In genomic region chr2:93331121-93331520, GRCm38 (mm10) we compare ENCODE assay signal across 10 mouse cellular contexts. TPM values are rescaled to one million over a fixed set of nuclear protein-coding genes. Genes with fewer than 3 reads are reported as not detected.
DNase-seq lines count a peak whose midpoint lies in the region; ATAC-seq and TF ChIP-seq lines count a peak whose summit lies in the region.
"Had no signal": no experiment of that assay in that cellular context is flagged by ENCODE, and none has a peak within 500 bp of the region (broad histone marks: within the 10 kb centered on the region; RNA-seq: fewer than 3 reads in every experiment).

No protein-coding gene starts in this region.

- peak overlapping the region; percentile 91 for H3K9ac ChIP-seq in heart, embryonic 13.5 days
- H3K9ac ChIP-seq in lung, embryonic 14.5 days, result no peak overlapping the region
- H3K9ac ChIP-seq in forebrain, postnatal 0 days, result 0 out of 2 replicates have a peak overlapping the region, but pooled peaks have one; percentile 10
- no peak overlapping the region for H3K9ac ChIP-seq in midbrain, embryonic 14.5 days (replicated peaks; ENCODE audit: low read length)
- H3K9ac ChIP-seq: liver, embryonic 14.5 days had no signal

- H3K27ac ChIP-seq in heart, embryonic 13.5 days (replicated peaks), result peak overlapping the region; percentile 28; the same call in 1 of the 2 replicates
- H3K27ac ChIP-seq in lung, embryonic 14.5 days (ENCODE audit: low read depth), result no peak overlapping the region
- H3K27ac ChIP-seq in forebrain, postnatal 0 days (ENCODE audit: low read depth, low read length), result peak overlapping the region; percentile 15; the same call in 1 of the 2 replicates
- no peak overlapping the region for H3K27ac ChIP-seq in midbrain, embryonic 14.5 days (replicated peaks; ENCODE audit: low read depth, low read length)
- H3K27ac ChIP-seq: liver, embryonic 14.5 days had no signal

- H3K9me3 ChIP-seq in heart, embryonic 13.5 days, result no peaks in the 10 kb centered on the region
- H3K9me3 ChIP-seq in lung, embryonic 14.5 days (ENCODE audit: low read depth, low read length), result no peaks in the 10 kb centered on the region
- H3K9me3 ChIP-seq in forebrain, postnatal 0 days (ENCODE audit: low read length), result no peaks in the 10 kb centered on the region
- H3K9me3 ChIP-seq in midbrain, embryonic 14.5 days (ENCODE audit: control insufficient read depth, low read length), result no peaks in the 10 kb centered on the region

- peak overlapping the region; percentile 95 for H3K4me2 ChIP-seq in heart, embryonic 13.5 days
- H3K4me2 ChIP-seq in lung, embryonic 14.5 days, result peak overlapping the region; percentile 98
- no peak overlapping the region for H3K4me2 ChIP-seq in forebrain, postnatal 0 days (ENCODE audit: low read depth)
- H3K4me2 ChIP-seq in midbrain, embryonic 14.5 days (ENCODE audit: low read length), result peak overlapping the region; percentile 99; the same call in 1 of the 2 replicates

- no peak for ATAC-seq in heart, embryonic 13.5 days (ENCODE audit: extremely low read depth, insufficient number of reproducible peaks, low FRiP score, low TSS enrichment)
- ATAC-seq in lung, embryonic 14.5 days (ENCODE audit: insufficient read depth), result no peak
- ATAC-seq in forebrain, postnatal 0 days, result no peak
- no peak for ATAC-seq in midbrain, embryonic 14.5 days (ENCODE audit: low FRiP score, low TSS enrichment)

- H3K36me3 ChIP-seq in heart, embryonic 13.5 days, result 0 out of 2 replicates have a peak, but pooled peaks cover 3% of the 10 kb centered on the region
- no peaks in the 10 kb centered on the region for H3K36me3 ChIP-seq in lung, embryonic 14.5 days (ENCODE audit: insufficient read depth)
- no peaks in the 10 kb centered on the region for H3K36me3 ChIP-seq in forebrain, postnatal 0 days (ENCODE audit: insufficient read depth)
- no peaks in the 10 kb centered on the region for H3K36me3 ChIP-seq in midbrain, embryonic 14.5 days (ENCODE audit: control insufficient read depth, insufficient read depth, low read length)

- peaks cover 81% of the 10 kb centered on the region for H3K4me1 ChIP-seq in heart, embryonic 13.5 days
- H3K4me1 ChIP-seq in lung, embryonic 14.5 days (ENCODE audit: insufficient read depth), result peaks cover 14% of the 10 kb centered on the region
- H3K4me1 ChIP-seq in forebrain, postnatal 0 days (ENCODE audit: insufficient read depth), result peaks cover 9% of the 10 kb centered on the region
- peaks cover 34% of the 10 kb centered on the region for H3K4me1 ChIP-seq in midbrain, embryonic 14.5 days (ENCODE audit: control insufficient read depth, insufficient read depth, low read length)

- DNase-seq in heart, adult 8-10 months (ENCODE audit: low spot score), result no peak
- no peak for DNase-seq in lung, embryonic 14.5 days
- no peak for DNase-seq in lung, postnatal 36 days
- peak; percentile 54 for DNase-seq in forebrain, postnatal 0 days
- DNase-seq in midbrain, embryonic 14.5 days, result no peak
- DNase-seq in spleen, postnatal 4 days (ENCODE audit: low spot score in 2 of 2), result no peak
- no peak for DNase-seq in frontal cortex, postnatal 36 days (ENCODE audit: low spot score in 2 of 2)
- DNase-seq: adrenal gland, postnatal 10 days had no signal

- H3K4me3 ChIP-seq in heart, embryonic 13.5 days, result peak overlapping the region; percentile 81
- H3K4me3 ChIP-seq in lung, embryonic 14.5 days (ENCODE audit: low read depth, low read length), result no peak overlapping the region
- H3K4me3 ChIP-seq in forebrain, postnatal 0 days (ENCODE audit: low read depth, low read length), result no peak overlapping the region
- no peak overlapping the region for H3K4me3 ChIP-seq in midbrain, embryonic 14.5 days (replicated peaks; ENCODE audit: low read depth, low read length)

- no peaks in the 10 kb centered on the region for H3K27me3 ChIP-seq in heart, embryonic 13.5 days (replicated peaks)
- H3K27me3 ChIP-seq in lung, embryonic 14.5 days (ENCODE audit: insufficient read depth, low read length), result no peaks in the 10 kb centered on the region
- no peaks in the 10 kb centered on the region for H3K27me3 ChIP-seq in forebrain, postnatal 0 days (ENCODE audit: insufficient read depth, low read length)
- H3K27me3 ChIP-seq in midbrain, embryonic 14.5 days (ENCODE audit: control insufficient read depth, insufficient read depth, low read length), result no peaks in the 10 kb centered on the region

- no peak for TF ChIP-seq CTCF in lung, embryonic 14.5 days (IDR thresholded peaks at IDR 0.05; ENCODE audit: low read depth)
- peak; percentile 23; the same call in 1 of the 2 replicates for TF ChIP-seq CTCF in forebrain, postnatal 0 days (IDR thresholded peaks at IDR 0.05; ENCODE audit: low read depth)

- 73% methylated on average over 6 of the region's 6 CpGs for WGBS in heart, embryonic 13.5 days
- WGBS in lung, embryonic 14.5 days, result 76% methylated on average over 6 of the region's 6 CpGs
- WGBS in forebrain, postnatal 0 days, result 66% methylated on average over 6 of the region's 6 CpGs
- 85% methylated on average over 6 of the region's 6 CpGs for WGBS in midbrain, embryonic 14.5 days

RNA-seq across cellular contexts. Expression of gene Tspan18, which starts 3.2 kb away (rescaled TPM):
- polyA plus RNA-seq in heart, embryonic 13.5 days (2015; fragmentation: Nextera tagmentation; extraction: Ambion mirVana), result 41.7 and 43.2 TPM in 2 replicates
- total RNA-seq in heart, adult 8-10 months (2022), result 1 to 10 TPM; 7.3 to 9.9 (median 9.0) TPM
- polyA plus RNA-seq in lung, embryonic 14.5 days (2014; fragmentation: Nextera tagmentation; extraction: Ambion mirVana), result 36.8 and 39.9 TPM in 2 replicates
- total RNA-seq in forebrain, postnatal 0 days (2014; rRNA removed), result 14.8 and 23.1 TPM in 2 replicates
- 14.4 and 18.1 TPM in 2 replicates for polyA plus RNA-seq in forebrain, postnatal 0 days (2015; fragmentation: Nextera tagmentation; extraction: Ambion mirVana)
- polyA plus RNA-seq in midbrain, embryonic 14.5 days (2014; fragmentation: Nextera tagmentation; extraction: Ambion mirVana), result 21.2 and 27.8 TPM in 2 replicates

Comparison
In these comparisons a context has a peak if more than half of its experiments do, and no peak if none do; other contexts are left out.
1. H3K27ac ChIP-seq: peak in heart, embryonic 13.5 days (single experiment) and forebrain, postnatal 0 days (single experiment); none in lung, embryonic 14.5 days (single experiment) and midbrain, embryonic 14.5 days (single experiment).
2. H3K9ac ChIP-seq: peak in heart, embryonic 13.5 days (single experiment) and forebrain, postnatal 0 days (single experiment); none in lung, embryonic 14.5 days (single experiment) and midbrain, embryonic 14.5 days (single experiment).